Mouse (Mus musculus) embryonic facial prominence, embryonic 13.5 days (tissue): ENCODE results near the gene Tmem184b. TPM values are rescaled to one million over a fixed set of nuclear protein-coding genes. Genes with fewer than 3 reads are reported as not detected.

Experiments used
- ATAC-seq: fragments of 200-750 bp; cut with Nextera tagmentation; 2 replicates; pipeline ENCODE4 v1.8.0; 2017; ENCODE audit warnings: low read depth; ENCODE audit not compliant: insufficient number of reproducible peaks, insufficient read depth, low FRiP score, low TSS enrichment
- H3K27ac ChIP-seq: fragments of 300-500 bp; sonication (generic); 2 replicates; pipeline ENCODE4 v1.5.1; 2015; ENCODE audit warnings: moderate library complexity, mild to moderate bottlenecking, inconsistent platforms
- H3K27me3 ChIP-seq: fragments of 300-500 bp; sonication (generic); 2 replicates; pipeline ENCODE4 v1.6.1; 2015; ENCODE audit warnings: mild to moderate bottlenecking, inconsistent platforms
- H3K36me3 ChIP-seq: fragments of 300-500 bp; sonication (generic); 2 replicates; pipeline ENCODE4 v1.6.1; 2015; ENCODE audit warnings: mild to moderate bottlenecking, inconsistent platforms
- H3K4me1 ChIP-seq: fragments of 300-500 bp; sonication (generic); 2 replicates; pipeline ENCODE4 v1.6.1; 2015; ENCODE audit warnings: inconsistent platforms
- H3K4me2 ChIP-seq: fragments of 300-500 bp; sonication (generic); 2 replicates; pipeline ENCODE4 v1.6.1; 2015; ENCODE audit warnings: moderate library complexity, mild to moderate bottlenecking, inconsistent platforms
- H3K4me3 ChIP-seq: fragments of 300-500 bp; sonication (generic); 2 replicates; pipeline ENCODE4 v1.5.1; 2015; ENCODE audit warnings: mild to moderate bottlenecking, inconsistent platforms
- H3K9ac ChIP-seq: fragments of 300-500 bp; sonication (generic); 2 replicates; pipeline ENCODE4 v1.6.1; 2015; ENCODE audit warnings: mild to moderate bottlenecking, inconsistent platforms
- H3K9me3 ChIP-seq: fragments of 300-500 bp; sonication (generic); 2 replicates; pipeline ENCODE4 v1.6.1; 2016; ENCODE audit warnings: inconsistent platforms
- WGBS: fragments of 180-500 bp; shearing (Covaris S2); methylation state at CpG from one replicate; pipeline ENCODE4 v1.1.7; 2015; ENCODE audit warnings: mixed read lengths; 5-methylcytosine and 5-hydroxymethylcytosine counted together
- polyA plus RNA-seq: library from polyadenylated mRNA; unstranded; fragments of >200 nt; fragmentation: Nextera tagmentation; extraction: Ambion mirVana; gene quantifications from 2 replicates; pipeline ENCODE4 v1.2.1, GENCODE M21; 2015

Tmem184b gene
- polyA plus RNA-seq, 1 experiment from 2014 or later, result 67.1 TPM

- whole genome bisulfite sequencing, result 91% methylated on average over 7 of the region's 7 CpGs
- ATAC-seq, result no peak
- peaks cover 42% of the 10 kb centered on the region for H3K36me3 ChIP-seq
Measured at GRCm38 (mm10) chr15:79379658-79380057, 23.7 kb downstream of the Tmem184b start.

GRCm38 (mm10) chr15:79378608-79379007, 24.8 kb downstream of the Tmem184b start:
- H3K4me3 ChIP-seq, result no peak overlapping the region
- no peaks in the 10 kb centered on the region for H3K9me3 ChIP-seq
- H3K27ac ChIP-seq, result no peak overlapping the region
- H3K27me3 ChIP-seq, result no peaks in the 10 kb centered on the region
- WGBS, result 92% methylated on average over 10 of the region's 10 CpGs
- no peak overlapping the region for H3K4me2 ChIP-seq
- H3K4me1 ChIP-seq, result peaks cover 13% of the 10 kb centered on the region
- H3K36me3 ChIP-seq, result peaks cover 44% of the 10 kb centered on the region
- ATAC-seq, result no peak
- no peak overlapping the region for H3K9ac ChIP-seq

More at GRCm38 (mm10) chr15:79379658-79380057, 23.7 kb downstream of the Tmem184b start:
- Histone ChIP-seq H3K27ac (no peak overlapping the region), H3K9ac (no peak overlapping the region), H3K9me3 (no peaks in the 10 kb centered on the region; the same call in 1 of the 2 replicates), H3K4me2 (no peak overlapping the region), H3K4me3 (no peak overlapping the region), H3K27me3 (no peaks in the 10 kb centered on the region), H3K4me1 (peaks cover 13% of the 10 kb centered on the region)

GRCm38 (mm10) chr15:79377681-79378080, 25.7 kb downstream of the Tmem184b start:
- no peaks in the 10 kb centered on the region for H3K9me3 ChIP-seq
- H3K27ac ChIP-seq, result no peak overlapping the region
- no peak overlapping the region for H3K4me2 ChIP-seq
- peaks cover 13% of the 10 kb centered on the region for H3K4me1 ChIP-seq
- H3K36me3 ChIP-seq, result peaks cover 53% of the 10 kb centered on the region
- H3K4me3 ChIP-seq, result no peak overlapping the region
- H3K27me3 ChIP-seq, result no peaks in the 10 kb centered on the region
- WGBS, result 77% methylated on average over 6 of the region's 6 CpGs
- no peak overlapping the region for H3K9ac ChIP-seq
- no peak for ATAC-seq

- H3K27ac ChIP-seq, result no peak overlapping the region
- peaks cover 79% of the 10 kb centered on the region for H3K36me3 ChIP-seq
Measured at GRCm38 (mm10) chr15:79374760-79375159, 28.6 kb downstream of the Tmem184b start.

GRCm38 (mm10) chr15:79370281-79370843, 33.0 kb downstream of the Tmem184b start:
- Histone ChIP-seq H3K4me3 (no peak overlapping the region), H3K36me3 (peaks cover 86% of the 10 kb centered on the region), H3K4me2 (no peak overlapping the region), H3K27ac (no peak overlapping the region), H3K27me3 (no peaks in the 10 kb centered on the region), H3K9ac (no peak overlapping the region), H3K4me1 (0 out of 2 replicates have a peak, but pooled peaks cover 2% of the 10 kb centered on the region), H3K9me3 (no peaks in the 10 kb centered on the region)
- WGBS, result 75% methylated on average over 7 of the region's 7 CpGs
- ATAC-seq, result no peak

More at GRCm38 (mm10) chr15:79374760-79375159, 28.6 kb downstream of the Tmem184b start:
- Histone ChIP-seq H3K27me3 (no peaks in the 10 kb centered on the region), H3K9ac (no peak overlapping the region), H3K4me2 (no peak overlapping the region), H3K9me3 (no peaks in the 10 kb centered on the region), H3K4me1 (no peaks in the 10 kb centered on the region), H3K4me3 (no peak overlapping the region)
- 55% methylated on average over 3 of the region's 3 CpGs for WGBS
- ATAC-seq, result no peak

GRCm38 (mm10) chr15:79369452-79370280, 33.7 kb downstream of the Tmem184b start:
- no peaks in the 10 kb centered on the region for H3K9me3 ChIP-seq
- H3K27me3 ChIP-seq, result no peaks in the 10 kb centered on the region
- H3K27ac ChIP-seq, result no peak overlapping the region
- H3K4me2 ChIP-seq, result no peak overlapping the region
- no peak for ATAC-seq
- 0 out of 2 replicates have a peak, but pooled peaks cover 2% of the 10 kb centered on the region for H3K4me1 ChIP-seq
- WGBS, result 53% methylated on average over 15 of the region's 15 CpGs
- H3K9ac ChIP-seq, result no peak overlapping the region
- H3K36me3 ChIP-seq, result peaks cover 92% of the 10 kb centered on the region
- H3K4me3 ChIP-seq, result no peak overlapping the region

- Histone ChIP-seq H3K9me3 (no peaks in the 10 kb centered on the region), H3K9ac (no peak overlapping the region), H3K4me3 (no peak overlapping the region), H3K4me1 (peaks cover 2% of the 10 kb centered on the region; the same call in 1 of the 2 replicates), H3K4me2 (no peak overlapping the region), H3K36me3 (peaks cover 92% of the 10 kb centered on the region), H3K27ac (no peak overlapping the region), H3K27me3 (no peaks in the 10 kb centered on the region)
- no peak for ATAC-seq
- WGBS, result 85% methylated on average over 8 of the region's 8 CpGs
Measured at GRCm38 (mm10) chr15:79368861-79369440, 34.4 kb downstream of the Tmem184b start.

- Histone ChIP-seq H3K4me1 (peaks cover 2% of the 10 kb centered on the region; the same call in 1 of the 2 replicates), H3K9ac (no peak overlapping the region), H3K4me3 (no peak overlapping the region), H3K27me3 (no peaks in the 10 kb centered on the region), H3K36me3 (peaks cover 92% of the 10 kb centered on the region), H3K4me2 (no peak overlapping the region), H3K9me3 (no peaks in the 10 kb centered on the region), H3K27ac (no peak overlapping the region)
- no peak for ATAC-seq
- 73% methylated on average over 14 of the region's 14 CpGs for WGBS
Measured at GRCm38 (mm10) chr15:79368313-79368811, 35.0 kb downstream of the Tmem184b start.

- no peak overlapping the region for H3K9ac ChIP-seq
- ATAC-seq, result no peak
- H3K27ac ChIP-seq, result no peak overlapping the region
- no peak overlapping the region for H3K4me2 ChIP-seq
- H3K27me3 ChIP-seq, result no peaks in the 10 kb centered on the region
- H3K36me3 ChIP-seq, result peaks cover 94% of the 10 kb centered on the region
- peaks cover 4% of the 10 kb centered on the region for H3K4me1 ChIP-seq
- H3K9me3 ChIP-seq, result no peaks in the 10 kb centered on the region
- no peak overlapping the region for H3K4me3 ChIP-seq
- 91% methylated on average over 5 of the region's 5 CpGs for whole genome bisulfite sequencing
Measured at GRCm38 (mm10) chr15:79366402-79366801, 37.0 kb downstream of the Tmem184b start.

- no peaks in the 10 kb centered on the region for H3K27me3 ChIP-seq
- 98% methylated on average over 12 of the region's 12 CpGs for WGBS
- H3K36me3 ChIP-seq, result peaks cover 88% of the 10 kb centered on the region
Measured at GRCm38 (mm10) chr15:79365068-79365467, 38.3 kb downstream of the Tmem184b start.

GRCm38 (mm10) chr15:79364120-79364519, 39.2 kb downstream of the Tmem184b start:
- 40% methylated on average over 6 of the region's 6 CpGs for WGBS
- peaks cover 24% of the 10 kb centered on the region for H3K4me1 ChIP-seq
- no peaks in the 10 kb centered on the region for H3K9me3 ChIP-seq
- ATAC-seq, result no peak
- H3K27ac ChIP-seq, result no peak overlapping the region
- peaks cover 79% of the 10 kb centered on the region for H3K36me3 ChIP-seq
- no peak overlapping the region for H3K4me3 ChIP-seq
- no peak overlapping the region for H3K4me2 ChIP-seq
- H3K9ac ChIP-seq, result 0 out of 2 replicates have a peak overlapping the region, but pooled peaks have one; percentile 32
- H3K27me3 ChIP-seq, result no peaks in the 10 kb centered on the region

More at GRCm38 (mm10) chr15:79365068-79365467, 38.3 kb downstream of the Tmem184b start:
- H3K27ac ChIP-seq, result no peak overlapping the region
- no peaks in the 10 kb centered on the region for H3K9me3 ChIP-seq
- H3K4me2 ChIP-seq, result no peak overlapping the region
- ATAC-seq, result no peak
- peaks cover 16% of the 10 kb centered on the region for H3K4me1 ChIP-seq
- no peak overlapping the region for H3K9ac ChIP-seq
- H3K4me3 ChIP-seq, result no peak overlapping the region
